Mouse (Mus musculus) monocyte, adult 2 months (primary cell): ENCODE measurements around the gene Arhgef3.

ENCODE experiments used
- DNase-seq, 2 experiments: peaks; one replicate each; pipeline ENCODE4 v3.0.0; 2022; ENCODE audit warnings: low spot score in 2 of 2, low read depth in 1 of 2

Gene Arhgef3

DNA sequence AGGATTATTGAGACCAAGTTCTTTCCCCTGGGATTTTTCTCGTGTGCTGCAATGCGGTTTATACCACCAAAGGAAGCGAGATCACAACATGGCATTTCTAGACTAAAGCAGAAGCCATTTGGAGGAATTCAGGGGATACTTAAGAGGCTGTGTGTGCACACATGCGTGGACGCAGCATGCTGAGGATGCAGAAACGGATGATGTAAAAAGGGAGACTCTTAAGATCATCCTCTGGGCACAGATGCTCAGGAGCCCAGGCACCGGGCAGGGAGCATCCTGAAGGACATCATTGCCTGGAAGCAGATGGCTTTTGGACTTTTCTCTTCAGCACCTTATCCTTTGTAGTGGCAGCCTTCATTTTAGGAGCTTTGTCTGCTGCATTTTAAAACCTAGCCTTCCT is 246.2 kb downstream of the Arhgef3 start:
- no peak for DNase-seq

DNA sequence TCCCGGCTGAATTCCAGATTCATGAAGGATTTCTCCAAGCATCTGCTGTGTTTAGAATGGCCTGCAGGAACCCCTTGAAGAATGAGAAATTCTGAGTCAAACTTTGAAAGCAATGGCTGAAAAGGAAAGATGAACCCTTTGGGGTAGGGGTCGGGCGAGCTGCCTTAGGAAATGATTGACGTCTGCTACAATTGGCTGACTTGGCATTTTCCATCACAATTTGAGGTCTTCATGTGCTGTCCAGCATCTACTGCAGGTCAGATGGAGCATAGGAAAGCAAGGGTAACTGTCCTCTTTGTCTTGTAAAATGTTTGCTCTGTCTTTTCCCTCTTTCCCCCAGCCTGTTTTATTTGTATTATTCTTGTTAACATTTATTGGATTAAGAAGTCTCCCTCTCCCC is 246.8 kb downstream of the Arhgef3 start:
- DNase-seq: no peak

GRCm38 (mm10) chr14:27364668-27365257 is 250.1 kb downstream of the Arhgef3 start:
- no peak for DNase-seq

DNA sequence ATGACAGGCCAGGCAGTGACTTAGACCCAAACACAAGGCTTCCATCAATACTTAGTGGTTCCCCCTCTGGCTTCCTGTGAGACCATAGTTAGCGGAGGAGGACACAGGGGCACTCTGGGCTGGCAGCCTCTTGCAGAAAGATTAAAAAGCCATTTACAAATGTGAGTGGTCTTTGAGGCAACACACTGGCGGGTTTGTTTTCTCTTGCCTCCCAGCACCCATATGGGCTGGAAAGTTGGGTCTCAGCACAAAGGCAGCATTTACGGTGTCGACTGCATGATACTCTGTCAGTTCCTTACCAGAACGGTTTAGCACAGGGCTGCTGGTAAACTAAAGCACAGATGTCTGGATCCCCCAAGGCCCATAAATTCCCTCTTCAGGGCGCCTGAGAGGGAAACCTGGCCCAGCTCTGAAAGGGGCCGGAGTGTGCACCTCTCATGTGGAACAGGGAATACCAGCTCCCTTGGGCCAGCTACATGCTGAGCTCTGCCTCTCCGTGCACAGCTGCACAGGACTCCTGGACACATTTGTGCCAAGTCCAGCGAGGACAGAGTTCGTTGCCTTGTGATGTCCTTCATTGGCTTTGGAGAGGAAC is 252.5 kb downstream of the Arhgef3 start:
- DNase-seq: no peak

DNA sequence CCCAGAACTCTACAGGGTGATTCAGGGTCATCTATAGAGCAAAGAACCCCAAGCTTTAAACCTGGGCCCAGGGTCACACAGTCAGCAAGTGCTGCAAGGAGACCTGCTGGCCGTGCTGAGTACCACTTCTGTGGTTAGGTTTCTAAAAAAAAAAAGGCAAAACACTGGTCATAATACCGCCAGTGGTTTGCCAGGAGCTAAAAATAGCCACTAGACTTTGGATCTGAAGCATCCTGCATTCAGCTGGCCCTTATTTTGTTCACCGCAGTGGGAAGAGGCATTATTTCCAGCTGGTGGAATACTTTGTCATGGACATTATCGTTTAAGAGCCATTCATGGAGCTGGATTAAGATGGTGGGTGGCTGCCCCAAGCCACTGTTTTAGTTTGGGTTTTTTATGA is 253.9 kb downstream of the Arhgef3 start:
- no peak for DNase-seq

GRCm38 (mm10) chr14:27369503-27369902 is 254.8 kb downstream of the Arhgef3 start:
- DNase-seq: no peak

DNA sequence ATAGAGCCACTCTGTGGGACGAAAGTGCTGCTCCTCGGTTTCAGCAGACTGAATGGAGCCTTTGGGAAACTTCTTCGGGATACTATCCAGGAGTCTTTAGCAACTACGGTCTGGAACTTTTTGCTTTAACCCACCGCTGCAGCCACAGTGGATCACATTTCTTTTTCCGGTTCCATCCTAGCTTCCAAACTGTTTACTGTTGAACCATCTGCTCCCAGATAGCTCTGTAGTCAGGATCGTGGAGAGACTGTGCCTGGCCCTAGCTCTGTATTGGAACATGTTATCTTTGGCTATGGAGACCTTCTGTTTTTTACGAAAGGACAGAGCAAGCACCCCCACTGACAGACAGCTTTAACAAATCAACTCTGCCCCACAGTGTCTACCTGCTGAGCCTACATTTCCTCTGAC is 257.0 kb downstream of the Arhgef3 start:
- no peak for DNase-seq

DNA sequence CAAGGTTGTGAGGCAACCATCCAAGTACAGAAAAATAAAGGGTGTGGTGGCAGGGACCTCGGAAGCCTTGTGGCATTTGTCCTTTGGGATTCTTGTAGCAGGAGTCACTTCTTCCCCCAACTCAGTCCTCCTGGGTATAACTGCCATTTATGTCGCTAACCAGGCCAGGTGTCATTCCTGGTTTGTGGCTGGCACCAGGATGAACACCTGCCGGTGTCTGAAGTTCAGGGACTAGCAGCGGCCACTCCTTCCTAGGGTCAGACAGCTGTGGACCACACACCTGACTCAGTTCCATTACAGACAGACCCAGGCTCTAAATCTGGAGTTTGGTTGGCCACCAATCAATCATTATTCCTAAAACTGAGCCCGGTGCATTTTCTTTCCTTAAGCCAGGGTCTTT is 258.8 kb downstream of the Arhgef3 start:
- no peak for DNase-seq

DNA sequence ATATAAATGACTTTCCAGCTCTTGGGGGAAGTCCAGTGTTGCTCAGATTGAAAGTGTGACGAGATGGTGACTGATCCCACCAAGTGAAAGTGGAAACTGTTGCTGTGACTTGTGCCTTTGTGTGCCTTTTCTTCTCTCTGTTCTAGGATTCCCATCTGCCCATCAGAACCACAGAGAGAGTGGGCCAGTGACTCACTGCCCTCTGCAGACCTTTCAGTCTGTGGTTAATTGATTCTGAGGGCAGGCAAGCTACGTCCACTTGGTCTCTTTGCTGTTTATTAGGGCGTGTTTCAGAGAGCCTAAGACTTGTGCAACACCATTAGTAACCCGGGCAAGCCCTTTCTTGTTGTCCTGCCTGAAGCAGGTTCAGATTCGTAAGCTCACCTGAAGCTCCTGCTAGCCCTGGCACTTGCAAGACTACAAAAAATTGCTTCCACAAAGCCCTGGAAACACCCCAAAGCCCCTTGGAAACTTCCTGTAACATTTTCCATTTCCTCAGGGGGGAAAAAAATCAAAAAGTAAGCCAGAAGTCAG is 261.5 kb downstream of the Arhgef3 start:
- DNase-seq: peak; percentile 26 to 56

DNA sequence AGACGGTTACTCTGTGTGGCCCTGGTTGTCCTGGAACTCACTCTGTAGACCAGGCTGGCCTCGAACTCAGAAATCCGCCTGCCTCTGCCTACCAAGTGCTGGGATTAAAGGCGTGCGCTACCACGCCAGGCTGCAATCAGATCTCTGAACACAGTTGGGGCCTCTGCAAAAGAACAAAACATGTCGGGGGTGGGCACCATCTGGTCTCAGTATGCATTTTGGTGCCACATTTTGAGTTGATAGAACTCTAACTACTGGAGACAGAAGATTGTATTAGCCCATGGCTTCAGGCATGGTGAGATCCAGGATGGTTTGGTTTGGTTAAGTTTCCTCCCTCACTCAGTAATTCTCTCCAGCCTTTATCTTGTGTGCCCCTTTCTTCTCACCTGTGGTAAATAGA is 264.0 kb downstream of the Arhgef3 start:
- no peak for DNase-seq

DNA sequence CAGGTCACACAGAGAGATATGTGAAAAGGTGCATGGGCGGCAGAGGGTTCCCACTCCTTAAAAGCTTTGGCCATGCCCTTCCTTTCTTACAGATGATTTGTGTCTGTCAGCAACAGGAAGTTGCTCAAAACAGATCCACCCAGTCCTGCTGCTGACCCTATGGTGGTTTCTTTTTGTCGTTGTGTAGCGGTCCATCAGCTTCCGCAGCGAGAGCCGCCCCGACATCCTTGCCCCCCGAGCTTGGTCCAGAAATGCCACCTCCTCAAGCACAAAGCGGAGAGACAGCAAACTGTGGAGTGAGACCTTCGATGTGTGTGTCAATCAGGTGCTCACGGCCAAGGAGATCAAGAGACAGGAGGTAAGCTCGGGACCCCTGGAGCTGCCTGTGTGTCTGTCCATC is 264.7 kb downstream of the Arhgef3 start:
- DNase-seq: peak; percentile 27 to 72

DNA sequence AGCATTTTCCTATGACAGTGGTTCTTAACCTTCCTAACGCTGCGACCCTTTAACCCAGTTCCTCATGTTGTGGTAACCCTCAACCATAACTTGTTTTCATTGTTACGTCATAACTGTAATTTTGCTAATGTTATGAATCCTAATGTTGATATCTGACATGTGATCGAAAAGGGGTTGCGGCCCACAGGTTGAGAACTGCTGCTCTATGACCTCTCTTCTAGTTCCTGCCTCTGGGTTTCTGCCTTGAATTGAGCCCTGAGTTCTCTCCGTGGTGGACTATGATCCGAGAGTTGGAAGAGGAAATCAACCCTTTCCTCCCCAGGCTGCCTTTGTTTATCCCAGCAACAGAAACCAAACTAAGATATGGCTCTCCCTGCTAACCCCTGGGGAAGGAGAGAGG is 266.8 kb downstream of the Arhgef3 start:
- peak in 1 of 2 experiments; percentile 32 for DNase-seq

- DNase-seq: no peak
Observed at GRCm38 (mm10) chr14:27383321-27383830, 268.7 kb downstream of the Arhgef3 start.

DNA sequence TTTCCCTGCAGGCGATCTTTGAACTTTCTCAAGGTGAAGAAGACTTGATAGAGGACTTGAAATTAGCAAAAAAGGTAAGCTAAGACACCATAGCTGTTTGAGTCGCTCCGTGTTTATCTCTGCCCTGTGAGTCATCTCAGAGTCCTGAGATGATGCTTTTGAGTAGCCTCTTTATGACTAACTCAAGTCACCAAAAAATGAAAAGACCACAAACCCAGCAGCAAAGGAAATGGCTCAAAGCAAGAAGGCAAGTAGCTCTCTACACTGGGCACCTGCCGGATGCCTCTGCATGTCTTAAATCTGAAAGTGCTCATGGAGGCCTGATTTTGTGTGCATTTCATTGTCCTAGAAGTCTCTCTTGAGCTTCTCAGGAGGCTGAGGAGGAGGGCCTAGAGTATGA is 269.4 kb downstream of the Arhgef3 start:
- no peak for DNase-seq

GRCm38 (mm10) chr14:27388616-27389015 is 273.9 kb downstream of the Arhgef3 start:
- DNase-seq: no peak

DNA sequence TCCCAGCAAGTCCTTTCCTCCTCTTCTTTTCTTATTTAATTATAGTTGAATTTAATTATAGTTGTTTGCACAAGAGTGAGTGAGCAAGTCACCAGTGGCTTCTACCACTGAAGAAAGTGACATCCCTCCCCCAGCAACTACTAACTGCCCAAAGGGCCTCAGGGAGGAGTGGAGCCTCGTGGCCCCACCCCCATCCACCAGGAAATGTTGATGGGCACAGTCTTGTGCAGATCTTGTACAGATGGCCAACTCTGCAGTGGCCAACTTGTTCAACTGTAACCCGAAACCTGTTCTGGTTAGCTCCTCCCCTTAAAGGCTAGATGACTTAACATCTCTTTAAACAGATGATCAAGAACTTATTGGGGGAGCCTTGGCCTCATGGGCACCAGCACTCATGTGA is 275.0 kb downstream of the Arhgef3 start:
- DNase-seq: no peak

DNA sequence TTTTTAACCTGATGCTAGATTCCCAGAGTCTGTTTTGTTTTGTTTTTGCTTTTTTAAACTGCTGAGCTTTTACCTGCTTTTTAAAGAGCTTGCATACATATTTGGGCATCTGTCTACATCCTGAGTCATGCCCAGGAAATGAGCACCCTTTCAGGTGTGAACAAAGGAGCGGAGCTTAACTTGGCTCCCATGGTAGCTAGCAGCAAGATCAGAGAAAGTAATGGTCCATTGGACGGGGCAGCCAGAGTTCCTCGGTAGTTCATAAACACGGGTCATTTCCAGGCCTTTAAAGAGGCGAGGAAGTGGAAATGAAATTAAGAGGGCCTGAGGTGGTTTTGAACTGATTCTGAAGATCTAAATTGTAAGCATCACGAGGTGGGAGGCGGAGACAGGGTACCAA is 276.0 kb downstream of the Arhgef3 start:
- no peak for DNase-seq

DNA sequence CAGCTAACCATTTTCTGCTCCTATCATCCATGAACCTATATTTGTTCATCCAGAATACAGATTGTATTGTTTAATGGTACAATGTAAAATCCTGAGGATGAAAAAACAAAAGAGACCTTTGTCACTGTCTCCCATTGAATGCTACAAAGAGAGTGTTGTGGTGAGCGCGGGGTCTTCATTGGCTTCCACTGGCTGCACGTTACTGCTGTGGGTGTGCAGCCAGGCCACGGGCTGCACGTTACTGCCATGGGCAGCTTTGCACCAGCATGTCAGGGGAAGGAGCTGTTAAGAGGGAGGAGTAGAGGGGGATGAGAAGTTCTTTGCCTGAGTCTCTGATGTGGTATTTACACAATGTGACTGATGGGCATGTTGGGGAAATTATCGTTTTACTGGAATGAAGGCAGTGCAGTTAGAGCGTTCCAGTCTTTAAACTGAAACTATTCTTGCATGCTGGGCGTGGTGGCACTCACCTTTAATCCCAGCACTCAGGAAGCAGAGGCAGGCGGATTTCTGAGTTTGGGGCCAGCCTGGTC is 277.1 kb downstream of the Arhgef3 start:
- DNase-seq: no peak

GRCm38 (mm10) chr14:27392660-27393059 is 278.0 kb downstream of the Arhgef3 start:
- no peak for DNase-seq

DNA sequence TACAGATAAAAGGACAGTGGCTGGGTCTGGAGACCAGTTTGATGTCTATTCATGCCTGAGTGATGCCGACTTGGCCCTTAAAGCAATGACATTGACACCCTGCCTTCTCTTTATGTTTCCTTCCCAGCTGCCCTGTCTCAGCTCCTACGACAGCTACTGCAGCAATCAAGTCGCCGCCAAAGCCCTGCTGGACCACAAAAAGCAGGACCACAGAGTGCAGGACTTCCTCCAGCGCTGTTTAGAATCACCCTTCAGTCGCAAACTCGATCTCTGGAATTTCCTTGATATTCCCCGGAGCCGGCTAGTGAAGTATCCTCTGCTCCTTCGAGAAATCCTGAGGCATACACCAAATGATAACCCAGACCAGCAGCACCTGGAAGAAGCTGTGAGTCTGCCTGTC is 279.1 kb downstream of the Arhgef3 start:
- no peak for DNase-seq

DNA sequence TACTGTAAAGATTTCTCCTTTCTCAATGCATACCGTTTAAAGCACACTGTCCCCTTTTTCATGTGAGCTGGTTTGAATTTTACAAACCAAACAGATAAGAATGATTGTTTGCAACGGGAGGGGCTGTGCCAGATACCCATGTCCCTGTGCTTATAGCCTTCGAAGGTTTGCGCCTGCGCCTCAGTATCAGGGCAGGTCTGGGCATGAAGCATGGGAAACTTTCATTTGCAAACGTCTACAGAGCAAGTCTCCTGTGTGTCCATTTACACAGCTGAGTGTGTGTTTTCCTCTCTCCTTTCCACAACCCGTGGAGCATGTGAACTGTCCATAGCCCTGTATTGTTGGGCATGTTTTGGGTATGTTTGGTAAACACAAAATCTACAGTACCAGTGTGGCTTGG is 281.7 kb downstream of the Arhgef3 start:
- DNase-seq: no peak

GRCm38 (mm10) chr14:27397526-27397925 is 282.8 kb downstream of the Arhgef3 start:
- no peak for DNase-seq

GRCm38 (mm10) chr14:27400495-27400894 is 285.8 kb downstream of the Arhgef3 start:
- DNase-seq: no peak
